Mouse (Mus musculus) forelimb bud, embryonic 11.5 days (tissue): Measurements from ENCODE around the gene Bend7.

Source experiments
- DNase-seq: peaks from one replicate; pipeline ENCODE4 v3.0.0-alpha.2; 2012; ENCODE audit warnings: low read depth, low spot score

Bend7 gene

DNA sequence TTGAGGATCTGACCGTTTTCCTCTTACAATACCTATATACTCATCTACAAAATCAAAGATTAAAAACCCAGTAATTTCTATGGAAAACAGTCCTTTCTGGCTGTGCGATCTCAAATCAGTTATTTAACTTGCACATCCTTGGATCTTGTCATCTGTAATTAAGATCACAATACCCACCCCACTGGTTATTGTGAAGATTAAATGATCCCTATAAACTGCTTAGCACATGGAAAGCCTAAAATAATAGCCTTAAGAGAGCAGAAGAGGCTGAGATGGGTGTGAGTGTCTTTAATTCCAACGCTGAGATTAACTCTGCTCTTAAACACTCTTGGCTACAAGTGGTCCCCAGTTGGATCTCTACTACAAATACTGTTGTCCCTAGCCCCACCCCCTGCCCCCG lies 64.8 kb downstream of the Bend7 start:
- DNase-seq: no peak

DNA sequence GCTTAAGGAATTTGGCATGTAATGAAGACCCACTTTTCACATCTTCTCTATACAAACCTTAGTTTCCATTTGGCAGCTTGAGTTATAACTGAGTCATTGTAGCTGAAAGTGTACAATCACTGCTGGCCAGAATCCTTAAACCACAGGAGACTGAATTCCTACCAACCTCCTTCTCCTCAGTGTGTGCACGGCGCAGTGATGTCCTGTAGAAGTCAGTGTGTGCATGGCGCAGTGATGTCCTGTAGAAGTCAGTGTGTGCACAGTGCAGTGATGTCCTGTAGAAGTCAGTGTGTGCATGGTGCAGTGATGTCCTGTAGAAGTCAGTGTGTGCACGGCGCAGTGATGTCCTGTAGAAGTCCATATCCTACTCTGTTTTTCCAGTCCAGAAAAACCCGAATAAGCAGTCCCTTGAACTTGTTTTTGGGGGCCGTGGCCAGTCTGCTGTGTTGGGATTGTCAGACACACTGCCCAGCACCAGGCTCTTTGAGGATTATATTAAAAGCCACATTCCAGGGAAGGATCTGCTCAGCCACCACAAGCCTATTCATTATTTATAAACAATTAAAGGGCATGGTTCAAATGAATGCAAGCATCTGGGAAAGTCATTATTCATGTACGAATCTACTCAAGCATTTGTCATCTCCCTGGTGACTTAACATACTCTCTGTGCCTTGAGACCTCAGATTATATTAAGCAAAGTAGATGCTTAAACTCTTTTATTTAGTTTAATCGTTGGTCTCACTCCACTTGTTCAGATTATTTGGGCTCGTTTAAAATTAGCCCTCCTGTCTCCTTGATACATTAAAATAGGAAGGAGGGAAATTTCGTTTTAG lies 65.4 kb downstream of the Bend7 start:
- no peak for DNase-seq

DNA sequence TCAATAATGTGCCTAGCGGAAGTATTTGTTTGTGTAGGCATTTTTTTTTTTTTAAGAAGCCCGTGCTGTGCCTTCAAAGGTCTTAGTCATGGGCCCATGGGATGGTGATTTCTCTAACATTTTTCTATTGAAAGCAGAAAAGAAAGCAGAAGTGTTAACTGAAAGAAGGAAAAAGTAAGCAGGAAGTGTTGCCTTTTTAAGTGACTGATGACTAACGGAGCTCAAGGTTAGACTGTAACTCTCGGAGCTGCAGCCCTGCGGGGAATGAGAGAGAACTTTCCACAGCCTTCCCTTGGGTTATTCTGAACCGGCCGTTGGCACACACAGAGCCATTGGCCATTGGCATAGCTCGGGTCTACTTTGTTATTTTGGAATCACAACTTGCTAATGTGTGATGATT lies 66.4 kb downstream of the Bend7 start:
- no peak for DNase-seq

DNA sequence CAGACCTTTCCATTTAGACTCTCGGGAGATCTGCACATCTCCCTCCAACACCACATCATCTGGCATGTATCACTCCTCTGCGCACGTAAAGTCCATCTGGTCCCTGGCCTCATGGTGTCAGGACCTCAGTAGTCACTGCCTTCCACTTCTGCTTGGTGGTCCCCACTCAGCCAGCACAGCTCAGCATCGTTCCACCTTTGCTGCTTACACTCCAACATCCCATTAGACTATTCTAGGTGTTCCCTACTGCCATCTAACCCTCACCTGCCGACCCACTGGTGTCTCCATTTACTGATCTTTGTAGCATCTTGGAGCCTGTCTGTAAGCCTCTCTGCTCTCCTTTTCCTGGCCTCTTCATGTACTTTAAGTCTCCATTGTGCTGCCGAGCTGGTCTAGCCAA lies 67.4 kb downstream of the Bend7 start:
- no peak for DNase-seq

DNA sequence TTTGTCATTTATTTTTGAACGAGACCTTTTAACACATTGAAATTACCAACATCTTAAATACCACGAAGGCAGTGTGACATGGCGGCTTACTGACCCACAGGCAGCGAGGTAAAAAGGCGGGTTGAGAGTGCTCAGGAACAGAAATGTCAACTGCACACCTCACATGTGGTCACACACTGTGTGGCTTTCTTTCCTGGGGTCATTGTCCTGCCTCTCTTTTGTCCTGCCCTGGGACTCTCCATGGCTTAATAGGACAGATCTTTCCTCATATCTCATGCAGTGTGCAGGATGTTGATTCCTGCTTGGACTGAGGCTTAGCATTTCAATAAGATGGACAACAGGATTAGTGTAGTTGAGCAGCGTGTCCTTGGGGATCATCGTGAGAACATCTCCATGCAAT lies 69.6 kb downstream of the Bend7 start:
- no peak for DNase-seq

DNA sequence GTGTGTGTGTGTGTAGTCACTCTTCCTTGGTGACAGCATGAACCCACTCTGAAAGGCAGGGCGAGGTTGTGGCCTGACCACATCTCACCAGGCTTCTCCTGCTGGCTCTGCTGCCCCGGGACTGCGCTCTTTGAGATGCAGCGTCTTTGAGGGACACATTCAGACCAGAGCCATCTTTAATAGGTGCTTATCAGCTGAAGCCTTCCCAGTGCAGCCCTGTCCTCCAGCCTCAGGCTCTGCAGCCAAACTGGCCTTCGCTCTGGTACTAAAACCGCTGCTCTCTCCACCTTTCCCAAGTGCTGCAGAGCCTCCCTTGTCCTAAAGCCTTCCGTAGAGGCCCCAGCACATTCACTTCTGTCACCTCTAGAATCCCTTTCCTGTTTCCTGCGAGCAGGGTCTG lies 74.0 kb downstream of the Bend7 start:
- DNase-seq: no peak

DNA sequence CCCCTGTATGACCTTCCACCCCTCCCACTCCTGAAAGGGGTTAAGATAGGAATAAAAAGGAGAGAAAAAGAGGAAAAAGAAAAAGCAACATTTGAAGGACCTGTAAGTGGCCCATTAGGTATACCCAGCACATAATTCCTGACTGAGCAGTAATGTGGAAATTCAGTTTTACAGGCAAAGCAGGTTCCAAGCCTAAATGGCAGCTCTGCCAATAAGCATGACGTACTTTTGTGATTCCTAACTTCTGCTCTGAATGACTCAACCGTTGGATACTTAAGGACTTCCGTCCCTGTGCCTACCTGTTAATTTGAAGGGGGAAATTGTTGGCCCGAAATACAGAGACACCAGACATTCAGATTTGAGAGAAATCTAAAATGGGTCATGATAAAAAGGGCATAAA lies 74.9 kb downstream of the Bend7 start:
- no peak for DNase-seq

DNA sequence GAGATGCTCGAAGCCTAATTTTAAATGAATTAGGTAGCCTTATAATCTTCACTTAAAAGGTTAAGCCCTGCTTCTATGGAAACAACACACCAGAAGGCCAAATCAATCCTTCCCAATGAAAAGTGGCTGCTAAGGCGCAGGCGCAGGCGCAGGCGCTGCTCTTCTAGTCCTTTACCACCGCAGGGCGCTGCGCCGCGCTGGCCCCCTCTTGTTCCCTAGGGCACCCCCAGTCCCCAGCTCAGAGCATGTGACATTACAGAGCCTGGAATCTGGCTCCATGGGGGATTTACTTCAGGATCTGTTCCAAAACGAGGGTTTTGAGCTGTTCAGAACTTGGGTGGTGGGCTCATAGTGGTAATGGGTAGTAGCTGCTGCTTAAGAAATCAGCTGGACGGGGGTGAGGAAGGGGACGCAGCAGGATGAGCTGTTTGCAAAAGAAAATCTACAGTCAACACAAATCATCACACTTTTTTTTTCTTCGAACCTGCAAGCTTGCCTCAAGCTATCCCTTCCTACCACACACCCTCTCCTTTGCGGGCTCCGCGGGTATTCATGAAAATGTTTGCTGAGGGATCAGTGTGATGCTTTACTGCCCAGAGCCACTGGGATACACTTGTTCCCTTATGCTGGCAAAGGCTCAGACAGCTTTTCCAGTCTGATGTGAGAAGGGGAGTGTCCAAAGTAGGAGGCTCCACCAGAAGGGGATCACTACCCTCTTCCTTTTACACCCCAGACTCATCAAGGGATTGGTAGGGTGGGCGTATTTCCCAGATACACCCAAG lies 85.0 kb downstream of the Bend7 start:
- DNase-seq: no peak

DNA sequence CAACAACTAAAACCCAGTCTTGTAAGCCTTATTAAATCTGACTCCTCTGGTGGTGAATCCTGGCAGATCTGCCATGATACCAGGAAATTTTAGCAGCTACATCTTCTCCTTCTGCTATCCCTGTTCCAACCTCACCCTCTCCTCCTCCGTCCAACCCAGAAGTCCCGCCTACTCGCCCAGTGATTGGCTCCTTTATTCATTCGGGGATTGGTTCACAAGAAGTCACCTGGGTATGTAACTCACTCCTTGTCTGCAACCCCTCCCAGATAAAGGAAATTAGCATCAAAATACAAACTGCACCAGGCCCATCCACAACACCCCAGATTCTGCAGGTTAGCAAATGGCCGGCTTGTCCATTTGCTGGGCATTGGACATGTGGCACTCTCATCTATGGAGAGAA lies 98.7 kb downstream of the Bend7 start:
- DNase-seq: no peak

DNA sequence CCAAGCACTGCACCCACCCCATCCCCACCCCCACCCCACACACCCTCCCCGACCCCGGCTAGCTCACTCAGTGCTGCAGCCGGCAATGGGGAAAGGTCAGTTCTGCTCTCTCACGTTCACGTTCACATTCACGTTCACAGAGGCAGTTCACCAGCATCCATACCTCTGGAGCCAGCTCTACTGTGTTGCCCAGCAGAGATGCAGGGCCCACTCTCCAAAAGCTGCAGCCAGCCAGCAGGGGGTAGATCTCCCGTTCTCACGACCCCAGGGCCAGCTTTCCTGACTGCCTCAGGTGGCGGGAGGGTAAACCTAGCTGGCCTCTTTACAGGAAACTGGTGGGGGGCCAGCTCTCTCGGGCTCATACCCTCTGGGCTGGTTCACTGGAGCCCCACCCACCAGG lies 100.0 kb downstream of the Bend7 start:
- DNase-seq: no peak

DNA sequence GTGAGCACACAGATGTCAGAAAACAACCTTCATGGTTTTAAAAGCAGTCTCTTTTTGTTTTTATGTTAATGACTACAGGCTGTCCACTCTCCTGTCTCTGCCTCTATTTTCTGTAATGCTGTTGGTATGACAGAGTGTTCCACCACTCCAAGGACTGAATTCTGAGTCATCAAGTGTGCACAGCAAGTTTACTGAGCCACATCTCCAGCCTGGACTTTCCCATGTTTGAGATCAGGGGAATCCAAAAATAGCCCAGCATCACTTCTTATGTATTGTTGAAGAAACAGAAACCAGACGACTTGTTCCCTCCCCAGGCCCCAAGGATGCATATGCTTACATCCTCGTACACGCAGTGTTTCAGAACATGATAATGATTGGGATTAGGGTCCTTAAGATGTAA lies 102.6 kb downstream of the Bend7 start:
- DNase-seq: no peak

DNA sequence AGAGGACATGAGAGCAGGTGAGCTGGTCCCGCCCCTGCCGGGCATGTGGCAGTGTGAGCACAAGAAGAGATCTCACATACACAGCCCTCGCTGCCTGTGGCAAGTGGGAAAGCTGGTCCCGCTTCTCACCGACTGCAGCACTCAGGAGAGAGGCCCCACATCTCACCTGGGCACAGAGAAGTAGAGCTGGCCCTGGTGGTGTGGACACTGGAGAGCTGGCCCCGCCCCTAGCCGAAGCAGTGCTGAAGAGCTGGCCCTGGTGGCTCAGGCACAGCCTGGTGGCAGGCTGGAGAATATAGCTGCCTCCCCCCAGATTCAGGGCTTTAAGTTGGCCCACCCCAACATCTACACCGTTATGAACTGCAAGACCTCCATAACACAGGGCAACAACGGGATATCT lies 106.4 kb downstream of the Bend7 start:
- no peak for DNase-seq

DNA sequence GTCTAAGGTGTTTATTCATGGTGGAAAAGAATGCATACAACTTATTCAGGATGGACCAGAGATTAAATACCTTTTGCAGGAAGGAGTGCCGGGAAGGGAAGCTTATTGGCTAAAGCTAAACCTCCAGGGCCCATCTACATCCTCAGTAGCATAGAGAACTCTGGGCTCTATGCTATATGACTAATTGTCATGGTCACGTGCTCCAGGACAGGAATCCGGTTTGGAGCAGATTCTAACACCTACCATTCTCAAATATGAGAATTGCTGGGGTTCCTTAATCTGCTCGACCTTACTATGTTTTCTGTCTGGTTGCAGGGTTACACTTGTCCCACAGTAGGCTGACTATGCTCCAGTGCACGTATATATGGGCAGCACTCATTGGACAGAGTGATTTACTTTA lies 110.4 kb downstream of the Bend7 start:
- DNase-seq: no peak

DNA sequence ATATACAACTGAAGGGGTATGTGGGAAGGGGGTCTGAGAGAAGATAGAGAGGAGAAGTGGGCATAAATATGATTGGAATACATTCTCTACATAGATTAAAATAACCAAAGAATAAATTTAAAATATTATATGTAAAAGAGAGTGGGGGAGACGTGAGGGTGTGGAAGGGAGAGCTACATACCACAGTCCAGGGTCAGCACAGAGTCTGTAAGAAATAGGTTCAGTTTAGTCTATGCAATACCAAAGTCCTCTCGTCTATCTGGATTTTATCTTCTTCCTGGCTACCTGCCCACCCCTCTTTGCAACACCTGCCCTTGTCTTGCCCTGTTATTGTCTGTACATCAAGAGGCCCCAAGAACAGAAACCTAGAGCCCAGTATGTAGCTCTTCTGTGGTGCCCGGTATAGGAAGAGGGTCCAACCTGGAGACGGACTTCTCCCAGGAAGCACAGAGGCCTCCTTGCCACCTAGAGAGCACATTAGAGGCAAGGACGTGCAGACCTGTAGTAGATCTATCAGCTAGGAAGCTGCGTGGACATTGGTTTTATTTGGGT lies 110.9 kb downstream of the Bend7 start:
- no peak for DNase-seq

DNA sequence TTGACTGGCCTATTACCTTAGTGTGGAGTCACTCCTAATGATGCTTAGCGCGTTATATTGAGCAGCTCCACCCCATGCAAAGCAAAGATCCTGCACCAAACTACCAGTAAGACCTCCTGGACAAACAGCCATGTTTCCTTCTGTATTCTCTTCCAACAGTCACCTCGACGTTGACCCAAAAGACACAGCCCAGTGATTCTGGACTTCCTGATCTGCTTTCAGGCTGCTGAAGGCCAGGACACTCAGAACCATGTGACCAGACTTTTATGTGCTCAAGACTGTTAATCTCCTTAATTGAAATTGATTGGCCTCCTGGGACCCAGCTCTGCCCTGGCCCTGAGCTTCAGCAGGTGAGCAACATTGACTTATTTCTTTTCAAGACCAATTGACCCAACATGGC lies 111.4 kb downstream of the Bend7 start:
- no peak for DNase-seq

DNA sequence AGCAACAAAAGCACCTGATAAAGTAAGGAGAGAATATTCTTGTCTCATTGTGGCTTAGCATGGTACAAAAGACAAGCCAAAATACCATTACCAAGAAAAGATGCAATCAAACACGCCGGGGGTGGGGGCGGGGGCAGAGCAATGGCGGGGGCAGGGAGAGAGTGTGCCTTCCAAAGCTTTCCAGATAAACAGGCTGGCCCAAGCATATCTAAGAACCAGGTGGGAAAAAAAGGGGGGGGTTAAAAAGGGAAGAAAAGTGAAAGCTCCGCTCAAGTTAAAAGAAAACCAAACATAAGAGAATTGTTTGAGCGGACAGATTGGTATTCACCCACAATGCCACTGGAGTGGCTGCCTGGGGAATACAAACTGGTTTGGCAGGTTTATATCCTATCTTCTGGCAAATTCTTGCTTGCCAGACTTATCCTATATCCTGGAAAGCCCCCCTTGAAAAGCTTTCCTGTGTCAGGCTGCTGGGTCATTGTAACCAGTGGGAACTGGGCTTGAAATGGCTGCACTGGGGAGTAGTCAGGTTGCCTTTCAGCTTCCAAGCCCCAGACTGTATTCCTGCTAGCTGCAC lies 111.9 kb downstream of the Bend7 start:
- DNase-seq: no peak

DNA sequence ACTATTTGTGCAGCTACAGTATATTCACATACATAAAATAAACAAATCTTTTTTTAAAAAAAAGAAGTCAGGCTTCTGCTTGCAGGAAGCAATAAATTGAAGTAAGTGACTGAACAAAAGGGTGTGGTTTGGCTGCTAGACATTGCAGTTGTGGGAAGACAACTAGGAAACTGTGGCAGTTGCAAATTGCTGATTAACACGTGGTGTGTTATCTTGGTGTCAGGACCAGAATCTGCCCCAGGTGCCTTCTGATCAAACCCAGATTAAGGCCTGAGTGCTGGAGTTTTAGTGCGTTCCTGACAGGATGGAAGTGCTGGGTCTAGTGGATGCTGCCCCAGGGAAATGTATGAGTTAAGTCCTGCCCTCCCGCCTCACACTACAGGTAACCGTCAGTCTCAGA lies 113.9 kb downstream of the Bend7 start:
- DNase-seq: no peak

DNA sequence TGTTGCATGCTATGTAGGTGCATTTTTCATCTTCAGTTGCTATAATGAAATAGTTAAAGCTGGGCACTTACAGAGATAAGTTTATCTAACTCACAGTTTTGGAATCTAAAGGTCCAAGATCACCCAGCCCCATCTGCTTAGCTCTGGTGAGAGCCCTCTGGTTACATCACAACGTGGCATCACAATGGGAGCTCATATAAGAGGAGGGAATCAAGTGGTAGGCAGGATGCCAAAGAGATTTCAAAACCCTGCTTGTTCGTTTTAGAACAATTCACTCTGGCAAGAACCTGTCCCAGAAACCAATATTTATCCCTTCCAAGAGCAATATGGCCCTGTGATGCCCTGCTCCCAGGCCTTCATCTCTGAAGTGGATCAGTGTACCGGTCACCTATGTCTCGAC lies 114.5 kb downstream of the Bend7 start:
- DNase-seq: no peak

DNA sequence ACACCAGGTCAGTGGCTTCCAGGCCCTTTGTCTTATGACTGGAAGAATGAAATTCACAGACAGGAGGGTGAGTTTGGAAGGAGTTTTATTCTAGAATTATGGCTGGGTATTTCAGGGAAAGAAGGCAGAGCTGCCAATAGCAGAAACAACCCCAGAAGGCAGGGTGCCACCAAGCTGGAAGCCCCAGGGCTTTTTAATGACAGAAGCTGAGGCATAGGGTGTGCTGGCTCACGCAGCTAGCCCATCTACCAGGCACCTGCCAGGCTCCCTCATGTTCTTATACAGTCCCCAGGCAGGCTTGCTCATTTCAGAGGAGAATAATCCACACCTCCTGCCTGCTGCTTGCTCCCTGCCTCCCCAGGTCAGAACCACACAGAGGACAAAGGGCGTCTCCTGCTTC lies 131.8 kb downstream of the Bend7 start:
- no peak for DNase-seq
